Mouse (Mus musculus) frontal cortex, adult 2 months (tissue): ENCODE measurements at regions not wholly inside any gene's neighbourhood (a gene's known extent, or its start where the extent isn't known, plus 50 kb on each side); places are given as distances from the start of the nearest gene placed in this dataset.
A peak's percentile ranks its signal among the peaks of the same experiment; 100 is the strongest.

Source experiments
- DNase-seq, 2 experiments: peaks; one replicate each; pipeline ENCODE4 v3.0.0; 2022; ENCODE audit warnings: low spot score in 1 of 2; ENCODE audit errors: extremely low spot score in 1 of 2

DNA sequence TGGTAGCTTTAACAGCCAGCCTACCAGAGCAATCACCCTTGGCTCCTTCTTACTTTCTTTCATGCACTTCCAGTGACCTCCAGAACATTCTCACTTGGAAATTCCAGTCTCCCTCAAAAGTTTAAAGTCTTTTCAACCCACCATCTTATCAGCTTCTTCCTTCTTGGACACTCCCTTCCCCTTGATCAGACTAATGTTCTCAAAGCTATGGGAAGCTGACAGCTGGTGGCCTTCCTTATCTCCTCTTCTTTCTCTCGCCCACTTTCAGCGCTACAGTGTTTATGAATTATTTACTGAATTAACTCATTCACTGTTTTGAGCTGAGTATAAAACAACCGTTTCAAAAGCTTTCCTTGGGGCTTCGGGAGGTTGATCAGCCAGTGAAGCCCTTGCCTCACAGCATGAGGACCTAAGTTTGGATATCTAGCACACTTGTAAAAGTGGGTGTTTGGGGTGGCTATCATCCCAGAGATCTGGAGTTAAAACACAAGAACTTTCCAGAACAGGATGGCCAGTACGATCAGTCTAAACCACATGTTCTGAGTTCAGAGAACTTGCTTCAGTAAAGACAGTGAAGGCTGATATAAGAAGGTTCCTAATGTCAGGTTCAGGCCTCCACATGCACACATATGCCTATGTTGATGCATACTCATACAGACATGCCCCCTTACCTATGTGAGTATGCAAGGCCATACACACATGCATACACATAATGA, 59.7 kb upstream of the Ikzf2 start:
- no peak for DNase-seq

DNA sequence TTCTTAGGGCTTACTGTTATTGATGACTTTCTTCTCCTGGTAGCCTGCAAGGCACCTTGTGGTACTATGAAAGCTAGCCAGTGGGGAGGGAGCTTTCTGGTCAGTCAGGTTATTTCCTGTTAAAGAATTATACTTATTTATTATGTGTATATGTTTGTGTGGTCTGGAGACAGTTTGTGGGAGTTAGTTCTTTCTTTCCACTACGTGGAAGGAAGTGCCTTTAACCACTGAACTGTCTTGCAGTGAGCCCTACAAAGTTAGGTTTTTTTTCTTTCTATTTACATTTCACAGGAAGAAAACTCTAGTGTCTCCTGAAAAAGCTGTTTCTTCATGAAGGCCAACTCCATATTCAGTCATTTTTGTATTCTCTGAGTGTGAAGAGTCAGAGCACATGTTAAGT, 65.7 kb upstream of the Ikzf2 start:
- no peak for DNase-seq

DNA sequence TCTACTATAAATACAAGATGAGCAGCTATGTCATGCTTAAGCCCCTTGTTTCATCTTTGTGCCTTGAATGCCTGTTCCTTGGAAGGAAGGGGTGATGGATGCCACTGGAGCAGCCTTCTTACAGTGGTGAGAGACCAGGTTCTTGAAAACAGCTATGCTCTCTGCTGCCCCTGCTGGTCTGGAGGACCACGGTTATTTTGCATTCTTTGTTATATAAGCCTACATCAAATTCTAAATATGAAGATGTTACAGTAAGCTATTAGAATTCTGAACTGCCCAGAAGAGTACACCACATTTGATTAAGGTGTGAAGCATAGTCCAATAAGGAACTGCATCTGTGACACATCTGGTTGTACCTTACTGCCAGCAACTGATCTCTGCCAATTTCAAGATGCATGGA, 69.1 kb upstream of the Spag16 start:
- no peak for DNase-seq

DNA sequence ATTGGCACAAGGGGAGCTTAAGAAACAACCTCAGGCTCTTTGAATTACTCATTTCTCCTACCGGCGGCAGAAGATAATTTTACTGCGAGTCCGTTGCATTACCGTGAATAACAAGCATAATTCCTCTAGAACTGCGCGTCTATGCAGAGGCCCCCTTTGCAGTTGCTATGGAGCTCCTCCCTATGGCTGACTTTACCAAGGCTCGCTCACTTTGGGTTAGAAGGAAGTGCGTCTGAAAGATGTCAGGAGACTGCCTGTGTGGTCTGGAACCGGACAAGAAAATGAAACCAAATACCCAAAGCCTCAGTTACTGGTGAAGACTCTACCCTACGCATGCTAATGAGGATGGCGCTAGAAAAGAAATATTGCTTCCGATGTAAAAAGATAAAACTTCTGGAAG, 67.2 kb upstream of the Spag16 start:
- peak in 1 of 2 experiments; percentile 42 for DNase-seq

DNA sequence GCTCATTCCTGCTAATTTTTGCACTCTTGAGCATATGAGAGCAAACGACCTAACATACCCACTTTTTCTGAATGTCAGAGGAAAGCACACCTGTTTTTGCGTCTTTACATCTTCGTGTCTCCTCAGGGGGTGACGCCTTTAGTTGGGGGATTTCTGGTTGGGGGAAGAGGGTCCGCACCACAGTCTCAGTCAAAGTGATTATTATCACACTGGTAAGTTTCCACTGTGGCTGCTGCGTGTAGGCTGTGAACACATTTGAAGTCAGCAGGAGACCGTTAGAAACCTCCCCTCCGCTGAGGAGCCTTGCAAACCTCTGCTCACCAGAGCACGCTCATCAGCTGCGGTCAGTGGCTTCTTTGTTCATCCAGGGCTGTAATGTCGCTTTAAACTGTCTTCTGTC, 58.1 kb upstream of the Spag16 start:
- DNase-seq: no peak

DNA sequence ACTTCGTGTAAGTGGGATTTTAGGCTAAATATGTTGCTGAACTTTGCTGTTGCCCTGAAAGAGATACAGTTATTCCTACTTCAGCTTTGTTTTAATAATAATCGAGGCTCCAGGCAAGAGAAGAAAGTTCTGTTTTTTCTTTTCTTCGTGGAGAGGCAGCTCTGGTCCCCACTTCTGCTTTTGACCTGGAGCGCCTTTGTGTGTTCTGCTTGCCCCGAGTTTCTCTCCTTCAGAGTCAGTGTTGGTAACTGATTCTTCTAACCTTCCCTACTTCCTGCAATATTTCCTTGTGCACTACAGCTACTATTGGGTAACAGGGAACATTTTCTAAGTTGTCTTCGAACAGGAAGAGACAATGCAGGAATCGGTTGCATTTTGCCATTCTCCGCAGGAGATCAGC, 56.6 kb upstream of the Spag16 start:
- no peak for DNase-seq

DNA sequence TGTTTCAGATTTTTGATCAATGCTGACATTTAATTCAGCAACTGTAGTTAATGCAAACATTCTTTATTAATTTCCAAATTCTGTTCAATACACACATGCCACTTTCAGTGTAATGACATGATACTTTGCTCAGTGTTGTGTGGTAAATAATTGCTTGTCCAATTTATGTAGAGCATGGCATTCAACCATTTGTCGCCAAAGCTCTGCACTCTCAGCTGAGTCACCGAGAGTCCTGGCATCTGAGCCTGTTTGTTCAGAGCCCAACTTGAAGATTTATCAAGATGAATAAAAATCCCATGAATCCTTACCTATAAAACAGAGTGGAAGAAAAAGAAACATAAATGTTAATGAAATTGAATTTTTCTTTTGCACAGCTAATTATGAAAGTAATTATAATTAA, 55.3 kb upstream of the Spag16 start:
- DNase-seq: no peak

DNA sequence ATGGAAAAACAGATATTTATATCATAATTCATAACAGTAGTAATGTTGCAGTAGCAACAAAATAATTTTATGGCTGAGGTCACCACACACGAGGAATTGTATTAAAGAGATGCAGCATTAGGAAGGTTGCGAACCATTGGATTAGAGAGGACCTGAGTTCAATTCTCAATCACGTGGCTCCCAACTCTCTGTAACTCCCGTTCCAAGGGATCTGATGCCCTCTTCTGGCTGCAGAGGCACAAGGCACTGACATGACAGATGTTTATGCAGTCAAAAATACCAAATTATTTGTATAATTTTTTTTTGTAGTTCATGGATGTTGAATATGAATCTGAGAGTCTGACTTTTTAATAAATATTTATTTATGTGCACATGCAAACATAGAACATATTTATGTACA, 51.2 kb upstream of the Spag16 start:
- DNase-seq: peak in 1 of 2 experiments; percentile 27
